ENCODE assay signal across 11 mouse cellular contexts in genomic region chr1:84359611-84360500, GRCm38 (mm10). TPM values are rescaled to one million over a fixed set of nuclear protein-coding genes. Genes with fewer than 3 reads are reported as not detected.
A peak's percentile ranks its signal among the peaks of the same experiment; 100 is the strongest.
DNase-seq lines count a peak whose midpoint lies in the region; ATAC-seq and TF ChIP-seq lines count a peak whose summit lies in the region.
"Had no signal": no experiment of that assay in that cellular context is flagged by ENCODE, and none has a peak within 500 bp of the region (broad histone marks: within the 10 kb centered on the region; RNA-seq: fewer than 3 reads in every experiment).

No protein-coding gene starts in this region.

- H3K27me3 ChIP-seq in heart, embryonic 12.5 days (replicated peaks) = no peaks in the 10 kb centered on the region
- H3K27me3 ChIP-seq: liver, embryonic 15.5 days; neural tube, embryonic 12.5 days had no signal

- no peak overlapping the region for H3K27ac ChIP-seq in heart, embryonic 12.5 days (ENCODE audit: poor library complexity, severe bottlenecking)
- peak overlapping the region; percentile 12; the same call in 1 of the 2 replicates for H3K27ac ChIP-seq in gastrocnemius, adult 2 months
- H3K27ac ChIP-seq: layer of hippocampus, adult 2 months; liver, embryonic 15.5 days; neural tube, embryonic 12.5 days had no signal

- H3K9me3 ChIP-seq in heart, embryonic 12.5 days (replicated peaks) = no peaks in the 10 kb centered on the region
- H3K9me3 ChIP-seq: liver, embryonic 15.5 days; neural tube, embryonic 12.5 days had no signal

- WGBS in heart, embryonic 12.5 days = 74% methylated on average over 6 of the region's 6 CpGs

- H3K4me1 ChIP-seq in heart, embryonic 12.5 days (replicated peaks) = no peaks in the 10 kb centered on the region
- H3K4me1 ChIP-seq: liver, embryonic 15.5 days; neural tube, embryonic 12.5 days had no signal

- H3K4me3 ChIP-seq in heart, embryonic 12.5 days = no peak overlapping the region
- no peak overlapping the region for H3K4me3 ChIP-seq in gastrocnemius, adult 2 months
- H3K4me3 ChIP-seq: layer of hippocampus, adult 2 months; liver, embryonic 15.5 days; neural tube, embryonic 12.5 days had no signal

- no peaks in the 10 kb centered on the region for H3K36me3 ChIP-seq in heart, embryonic 12.5 days
- H3K36me3 ChIP-seq: liver, embryonic 15.5 days; neural tube, embryonic 12.5 days had no signal

- no peak for ATAC-seq in heart, embryonic 12.5 days (ENCODE audit: insufficient number of reproducible peaks, low FRiP score)
- ATAC-seq in megakaryocyte-erythroid progenitor cell, adult 5-6 weeks (replicated peaks; ENCODE audit: low FRiP score, low TSS enrichment, poor library complexity, severe bottlenecking) = no peak

- no peak overlapping the region for H3K9ac ChIP-seq in heart, embryonic 12.5 days
- H3K9ac ChIP-seq: liver, embryonic 15.5 days; neural tube, embryonic 12.5 days had no signal

- H3K4me2 ChIP-seq in heart, embryonic 12.5 days = no peak overlapping the region
- H3K4me2 ChIP-seq: liver, embryonic 15.5 days; neural tube, embryonic 12.5 days had no signal

- DNase-seq in heart, adult 11 months = peak; percentile 98
- peak; percentile 48 to 75 for DNase-seq in adrenal gland, postnatal 36 days
- DNase-seq in gastrocnemius, adult 2 months = peak; percentile 82
- peak; percentile 30 for DNase-seq in lung, postnatal 14 days
- DNase-seq in spleen, adult 18-20 months = no peak
- no peak for DNase-seq in right cerebral cortex, postnatal 36 days (ENCODE audit: low spot score in 2 of 2)

- intact Hi-C loops in gastrocnemius, adult 2 months (cut with DNase I) = no loop called here

- TF ChIP-seq CTCF in gastrocnemius, adult 2 months (IDR thresholded peaks at IDR 0.05) = no peak

RNA-seq across cellular contexts. Expression of gene Pid1, which starts 4.1 kb away (rescaled TPM):
- 7.6 and 8.5 TPM in 2 replicates for polyA plus RNA-seq in heart, embryonic 12.5 days (2016; fragmentation: Nextera tagmentation; extraction: Ambion mirVana)
- 10 to 100 TPM; 19.7 to 22.8 TPM for total RNA-seq in adrenal gland, postnatal 36 days (2021)
- total RNA-seq in gastrocnemius, adult 2 months (2021) = 1 to 10 TPM; 5.1 to 8.1 TPM
- total RNA-seq in megakaryocyte-erythroid progenitor cell, adult 5-6 weeks (2014; fragmentation: Nextera tagmentation) = not detected in 2 replicates
- 0.80 and 3.6 TPM in 2 replicates for total RNA-seq in megakaryocyte-erythroid progenitor cell, adult 5-6 weeks (2017)

Comparison
In these comparisons a context has a peak if more than half of its experiments do, and no peak if none do; other contexts are left out.
1. DNase-seq: peak in heart, adult 11 months (single experiment), adrenal gland, postnatal 36 days (2 of 2), gastrocnemius, adult 2 months (single experiment) and lung, postnatal 14 days (single experiment); none in spleen, adult 18-20 months (0 of 2) and right cerebral cortex, postnatal 36 days (0 of 2).